Mouse (Mus musculus): Measurements from ENCODE around the gene Nanog.
"Not testable (repeated sequence)": the region's sequence is repeated elsewhere in the genome, so short reads cannot be mapped to it uniquely, and the experiment has no call there.

The Nanog gene

GRCm38 (mm10) chr6:122703251-122703650 is 4.0 kb upstream of the Nanog start:
- DNase-seq: no peak

- no peak for DNase-seq
Measured at GRCm38 (mm10) chr6:122703706-122704105, 3.6 kb upstream of the Nanog start.

- no peak for DNase-seq
Measured at GRCm38 (mm10) chr6:122706337-122706840, 900 bp upstream of the Nanog start.

- DNase-seq: no peak
Measured at GRCm38 (mm10) chr6:122708826-122709225, 1.5 kb downstream of the Nanog start.

GRCm38 (mm10) chr6:122711455-122711854 is 4.2 kb downstream of the Nanog start:
- DNase-seq: no peak

GRCm38 (mm10) chr6:122713116-122713515 is 5.8 kb downstream of the Nanog start:
- not testable (repeated sequence) for DNase-seq

GRCm38 (mm10) chr6:122714707-122715365 is 7.5 kb downstream of the Nanog start:
- DNase-seq: no peak

- DNase-seq: no peak
Measured at GRCm38 (mm10) chr6:122715886-122716285, 8.6 kb downstream of the Nanog start.

GRCm38 (mm10) chr6:122718224-122718623 is 10.9 kb downstream of the Nanog start:
- DNase-seq: not testable (repeated sequence)

- DNase-seq: peak; percentile 65 to 67
Measured at GRCm38 (mm10) chr6:122719942-122720341, 12.7 kb downstream of the Nanog start.

- DNase-seq: peak; percentile 79 to 85
Measured at GRCm38 (mm10) chr6:122739952-122740351, 32.7 kb downstream of the Nanog start.

GRCm38 (mm10) chr6:122741460-122742227 is 34.4 kb downstream of the Nanog start:
- peak; percentile 37 to 42 for DNase-seq

- peak; percentile 66 to 78 for DNase-seq
Measured at GRCm38 (mm10) chr6:122742228-122742899, 35.1 kb downstream of the Nanog start.

GRCm38 (mm10) chr6:122743353-122743752 is 36.1 kb downstream of the Nanog start:
- DNase-seq: no peak

GRCm38 (mm10) chr6:122744505-122745249 is 37.4 kb downstream of the Nanog start:
- DNase-seq: no peak

- DNase-seq: no peak
Measured at GRCm38 (mm10) chr6:122750579-122750978, 43.3 kb downstream of the Nanog start.

- DNase-seq: no peak
Measured at GRCm38 (mm10) chr6:122755913-122756312, 48.6 kb downstream of the Nanog start.

- no peak for DNase-seq
Measured at GRCm38 (mm10) chr6:122758732-122759131, 51.4 kb downstream of the Nanog start.

- DNase-seq: peak; percentile 85 to 89
Measured at GRCm38 (mm10) chr6:122761011-122761599, 53.8 kb downstream of the Nanog start.

GRCm38 (mm10) chr6:122761901-122762300 is 54.6 kb downstream of the Nanog start:
- DNase-seq: no peak

- no peak for DNase-seq
Measured at GRCm38 (mm10) chr6:122762480-122762879, 55.2 kb downstream of the Nanog start.

Data from cerebellum, postnatal 36 days (tissue).